Mouse (Mus musculus): Measurements from ENCODE around the gene Aurkaip1. TPM values are rescaled to one million over a fixed set of nuclear protein-coding genes. Genes with fewer than 3 reads are reported as not detected.

The Aurkaip1 gene
- polyA plus RNA-seq, 1 experiment: 159 TPM

DNA sequence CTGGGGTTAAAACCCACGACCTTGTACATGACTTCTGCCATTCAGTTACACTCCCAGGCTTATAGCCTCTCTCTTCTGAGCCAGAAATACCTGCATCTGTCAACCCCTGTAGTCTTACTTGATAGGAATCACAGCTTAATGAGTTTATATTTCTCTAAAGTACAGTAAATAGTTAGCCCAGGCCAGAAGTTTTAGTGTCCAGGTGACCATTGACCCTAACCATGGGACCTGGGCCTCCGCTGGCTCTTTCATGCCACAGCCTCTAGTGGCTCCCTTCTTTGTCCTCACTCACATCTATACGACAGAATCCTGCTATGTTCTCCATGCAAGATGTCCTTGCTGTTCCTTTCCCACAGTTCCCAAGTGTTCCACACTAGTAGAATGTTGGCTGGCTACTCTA is 23.2 kb upstream of the Aurkaip1 start:
- H3K27ac ChIP-seq (ENCODE audit: insufficient read depth, low read length): no peak overlapping the region
- H3K4me1 ChIP-seq (ENCODE audit: control insufficient read depth, insufficient read depth, low read length): peaks cover 9% of the 10 kb centered on the region
- H3K27me3 ChIP-seq (ENCODE audit: control insufficient read depth, insufficient read depth, low read length): no peaks in the 10 kb centered on the region
- no peak for DNase-seq
- no peak overlapping the region for H3K4me3 ChIP-seq (replicated peaks; ENCODE audit: insufficient read depth, low read depth, low read length)
- WGBS: 90% methylated on average over 3 of the region's 3 CpGs
- no peak for TF ChIP-seq CTCF (IDR thresholded peaks at IDR 0.05; ENCODE audit: borderline replicate concordance, insufficient read depth, low read depth, low read length)
- no peak for TF ChIP-seq POLR2A (IDR thresholded peaks at IDR 0.05; ENCODE audit: borderline replicate concordance, insufficient read depth, low read length)

DNA sequence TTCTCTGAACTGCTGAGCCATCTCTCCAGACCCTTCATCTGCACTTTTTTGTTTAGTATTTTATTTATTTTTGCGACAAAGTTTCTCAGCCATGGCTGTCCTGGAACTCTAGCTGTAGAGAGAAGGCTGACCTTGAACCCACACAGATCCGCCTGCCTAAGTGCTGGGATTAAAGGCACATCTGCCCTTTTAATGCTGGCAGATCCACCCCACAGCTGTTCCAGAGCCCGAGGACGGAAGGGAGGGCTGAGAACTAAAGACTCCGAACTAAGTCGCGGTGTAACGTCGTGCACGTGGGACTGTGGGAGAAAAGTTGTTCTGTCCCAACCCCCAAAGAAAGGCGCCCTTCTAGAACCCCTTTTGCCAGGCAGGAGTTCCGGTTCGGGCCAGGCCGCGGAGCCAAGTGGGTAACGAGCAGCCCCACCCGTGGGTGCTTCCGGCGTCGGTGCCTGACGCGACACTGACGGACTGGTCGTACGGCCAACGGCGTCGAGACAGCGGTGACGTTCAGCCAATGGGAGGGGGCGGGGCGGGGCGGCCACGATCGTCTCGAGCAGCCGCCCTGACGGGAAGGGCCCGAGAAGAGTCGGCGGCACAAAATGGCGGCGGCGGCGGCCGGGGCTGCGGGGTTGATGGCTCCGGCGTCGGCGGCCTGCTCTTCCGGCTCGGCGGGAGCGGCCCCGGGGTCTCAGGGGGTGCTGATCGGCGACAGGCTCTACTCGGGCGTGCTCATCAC is 19.0 kb upstream of the Aurkaip1 start, which contains the start of gene Ccnl2:
Ccnl2 (plus strand) TSS at position 561 of the 736 bp plus-strand sequence.
- H3K4me3 ChIP-seq (replicated peaks; ENCODE audit: insufficient read depth, low read depth, low read length): peak within 1 kb of the TSS; percentile 98
- TF ChIP-seq CTCF (IDR thresholded peaks at IDR 0.05; ENCODE audit: borderline replicate concordance, insufficient read depth, low read depth, low read length) (no peak), POLR2A (IDR thresholded peaks at IDR 0.05; ENCODE audit: borderline replicate concordance, insufficient read depth, low read length) (peak; percentile 57; the same call in 1 of the 2 replicates)
- peak within 1 kb of the TSS; percentile 85 for H3K27ac ChIP-seq (ENCODE audit: insufficient read depth, low read length)
- under 1% methylated on average over 55 of the region's 60 CpGs for WGBS
- peaks cover 8% of the 10 kb centered on the region; the same call in 1 of the 2 replicates for H3K4me1 ChIP-seq (ENCODE audit: control insufficient read depth, insufficient read depth, low read length)
- H3K27me3 ChIP-seq (ENCODE audit: control insufficient read depth, insufficient read depth, low read length): no peaks in the 10 kb centered on the region
- DNase-seq: peak; percentile 92 to 95

DNA sequence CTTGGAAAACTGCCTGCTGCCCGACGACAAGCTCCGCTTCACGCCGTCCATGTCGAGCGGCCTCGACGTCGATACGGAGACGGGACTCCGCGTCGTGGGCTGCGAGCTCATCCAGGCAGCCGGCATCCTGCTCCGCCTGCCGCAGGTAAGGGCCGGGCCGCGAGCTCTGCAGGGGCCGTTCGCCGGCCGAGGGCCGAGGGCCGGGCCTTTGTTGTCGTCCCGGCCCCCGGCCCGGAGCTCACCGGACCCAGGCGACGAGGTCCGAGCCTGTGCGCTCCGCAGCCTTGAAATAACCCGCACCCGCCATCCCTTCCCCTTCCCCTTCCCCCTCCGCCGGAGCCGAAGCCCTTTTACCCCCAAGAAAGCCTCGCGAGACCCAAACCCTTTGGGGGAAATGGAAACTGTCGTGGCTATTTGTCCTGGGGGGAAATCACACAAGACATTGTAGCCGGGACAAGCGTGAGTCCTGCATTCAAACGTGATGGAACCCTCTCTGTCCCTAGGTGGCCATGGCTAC is 18.3 kb upstream of the Aurkaip1 start:
- WGBS: under 1% methylated on average over 49 of the region's 49 CpGs
- no peak for DNase-seq

DNA sequence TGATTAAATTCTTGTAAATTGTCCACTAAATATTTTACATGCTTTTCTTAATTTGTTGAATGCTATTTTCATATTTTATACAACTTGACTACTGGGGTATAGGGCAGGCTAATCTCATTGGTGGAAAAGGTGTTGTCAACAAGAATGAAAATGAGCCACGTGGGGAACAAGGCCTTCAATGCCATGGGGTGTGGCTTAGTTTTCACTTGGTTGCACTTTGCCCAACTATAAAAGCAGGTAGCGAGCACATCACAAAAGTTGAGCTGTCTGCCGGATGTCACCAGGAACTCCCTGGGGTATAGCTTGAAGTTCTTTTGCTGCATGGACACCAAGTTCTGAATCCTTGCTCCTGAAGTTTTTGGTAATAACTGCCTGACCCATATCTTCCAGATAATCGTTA is 13.5 kb upstream of the Aurkaip1 start:
- 64% methylated on average over 4 of the region's 4 CpGs for WGBS
- Histone ChIP-seq H3K27ac (ENCODE audit: insufficient read depth, low read length) (no peak overlapping the region), H3K4me1 (ENCODE audit: control insufficient read depth, insufficient read depth, low read length) (peaks cover 6% of the 10 kb centered on the region; the same call in 1 of the 2 replicates), H3K27me3 (ENCODE audit: control insufficient read depth, insufficient read depth, low read length) (no peaks in the 10 kb centered on the region), H3K4me3 (replicated peaks; ENCODE audit: insufficient read depth, low read depth, low read length) (no peak overlapping the region)
- DNase-seq: no peak
- TF ChIP-seq CTCF (IDR thresholded peaks at IDR 0.05; ENCODE audit: borderline replicate concordance, insufficient read depth, low read depth, low read length) (no peak), POLR2A (IDR thresholded peaks at IDR 0.05; ENCODE audit: borderline replicate concordance, insufficient read depth, low read length) (no peak)

More for the DNA sequence above, 18.3 kb upstream of the Aurkaip1 start:
- peak overlapping the region; percentile 75 for H3K27ac ChIP-seq (ENCODE audit: insufficient read depth, low read length)
- peak overlapping the region; percentile 65 for H3K4me3 ChIP-seq (replicated peaks; ENCODE audit: insufficient read depth, low read depth, low read length)
- no peaks in the 10 kb centered on the region for H3K27me3 ChIP-seq (ENCODE audit: control insufficient read depth, insufficient read depth, low read length)
- peaks cover 8% of the 10 kb centered on the region; the same call in 1 of the 2 replicates for H3K4me1 ChIP-seq (ENCODE audit: control insufficient read depth, insufficient read depth, low read length)
- TF ChIP-seq POLR2A (IDR thresholded peaks at IDR 0.05; ENCODE audit: borderline replicate concordance, insufficient read depth, low read length) (no peak), CTCF (IDR thresholded peaks at IDR 0.05; ENCODE audit: borderline replicate concordance, insufficient read depth, low read depth, low read length) (no peak)

DNA sequence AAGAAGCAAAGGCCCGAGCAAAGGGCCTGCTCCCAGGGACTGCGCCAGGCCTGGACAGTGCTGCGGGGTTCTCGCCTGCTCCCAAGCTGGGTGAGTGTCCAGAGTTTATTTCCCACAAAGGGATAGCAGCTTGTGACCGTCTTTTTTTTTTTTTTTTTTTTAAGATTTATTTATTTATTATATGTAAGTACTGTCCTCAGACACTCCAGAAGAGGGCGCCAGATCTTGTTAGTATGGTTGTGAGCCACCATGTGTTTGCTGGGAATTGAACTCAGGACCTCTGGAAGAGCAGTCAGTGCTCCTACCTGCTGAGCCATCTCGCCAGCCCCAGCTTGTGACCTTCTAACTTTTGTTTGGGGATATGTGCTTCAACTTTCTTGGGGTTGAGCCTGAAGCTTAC is 10.0 kb upstream of the Aurkaip1 start:
- no peak for TF ChIP-seq CTCF (IDR thresholded peaks at IDR 0.05; ENCODE audit: borderline replicate concordance, insufficient read depth, low read depth, low read length)
- TF ChIP-seq POLR2A (IDR thresholded peaks at IDR 0.05; ENCODE audit: borderline replicate concordance, insufficient read depth, low read length): no peak
- no peaks in the 10 kb centered on the region for H3K27me3 ChIP-seq (ENCODE audit: control insufficient read depth, insufficient read depth, low read length)
- no peak for DNase-seq
- H3K4me3 ChIP-seq (replicated peaks; ENCODE audit: insufficient read depth, low read depth, low read length): no peak overlapping the region
- H3K4me1 ChIP-seq (ENCODE audit: control insufficient read depth, insufficient read depth, low read length): no peaks in the 10 kb centered on the region
- whole genome bisulfite sequencing: 65% methylated on average over 7 of the region's 7 CpGs
- no peak overlapping the region for H3K27ac ChIP-seq (ENCODE audit: insufficient read depth, low read length)

DNA sequence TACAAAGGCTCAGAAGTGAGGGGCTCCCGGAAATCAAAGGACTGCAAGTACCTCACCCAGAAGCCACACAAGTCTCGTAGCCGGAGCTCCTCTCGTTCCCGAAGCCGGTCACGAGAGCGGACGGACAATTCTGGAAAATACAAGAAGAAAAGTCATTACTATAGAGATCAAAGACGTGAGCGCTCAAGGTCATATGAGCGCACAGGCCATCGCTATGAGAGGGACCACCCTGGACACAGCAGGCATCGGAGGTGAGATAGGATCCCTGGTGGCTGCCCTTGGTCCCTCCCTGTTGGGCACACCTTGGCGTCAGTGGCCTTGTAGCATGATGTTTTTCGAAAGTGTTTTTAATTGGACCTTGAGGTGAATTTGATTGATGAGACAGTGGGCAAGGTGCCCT is 7.6 kb upstream of the Aurkaip1 start:
- TF ChIP-seq CTCF (IDR thresholded peaks at IDR 0.05; ENCODE audit: borderline replicate concordance, insufficient read depth, low read depth, low read length): no peak
- no peak for TF ChIP-seq POLR2A (IDR thresholded peaks at IDR 0.05; ENCODE audit: borderline replicate concordance, insufficient read depth, low read length)
- H3K27ac ChIP-seq (ENCODE audit: insufficient read depth, low read length): no peak overlapping the region
- no peaks in the 10 kb centered on the region for H3K27me3 ChIP-seq (ENCODE audit: control insufficient read depth, insufficient read depth, low read length)
- H3K4me1 ChIP-seq (ENCODE audit: control insufficient read depth, insufficient read depth, low read length): no peaks in the 10 kb centered on the region
- no peak for DNase-seq
- H3K4me3 ChIP-seq (replicated peaks; ENCODE audit: insufficient read depth, low read depth, low read length): no peak overlapping the region
- 95% methylated on average over 16 of the region's 16 CpGs for WGBS

DNA sequence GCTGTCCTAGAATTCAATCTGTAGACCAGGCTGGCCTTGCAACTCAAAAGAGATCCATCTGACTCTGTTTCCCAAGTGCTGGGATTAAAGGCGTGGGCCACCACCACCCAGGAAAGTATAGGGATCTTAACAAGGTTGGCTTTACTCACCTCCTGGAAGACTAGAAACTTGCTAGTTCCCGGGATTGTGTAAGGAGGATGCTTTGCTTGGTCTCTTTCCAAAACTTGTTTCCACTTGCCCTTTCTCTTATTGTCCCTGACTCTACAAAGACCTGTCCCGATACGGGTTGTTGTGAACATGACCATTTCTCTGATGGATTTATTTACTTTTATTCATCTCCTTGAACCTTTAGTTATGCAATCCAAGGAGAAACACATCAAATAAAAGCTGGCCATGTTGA is 1.2 kb upstream of the Aurkaip1 start:
- no peak for TF ChIP-seq POLR2A (IDR thresholded peaks at IDR 0.05; ENCODE audit: borderline replicate concordance, insufficient read depth, low read length)
- TF ChIP-seq CTCF (IDR thresholded peaks at IDR 0.05; ENCODE audit: borderline replicate concordance, insufficient read depth, low read depth, low read length): no peak
- no peak overlapping the region for H3K27ac ChIP-seq (ENCODE audit: insufficient read depth, low read length)
- WGBS: 92% methylated on average over 4 of the region's 4 CpGs
- no peak overlapping the region for H3K4me3 ChIP-seq (replicated peaks; ENCODE audit: insufficient read depth, low read depth, low read length)
- H3K4me1 ChIP-seq (ENCODE audit: control insufficient read depth, insufficient read depth, low read length): peaks cover 8% of the 10 kb centered on the region
- no peaks in the 10 kb centered on the region for H3K27me3 ChIP-seq (ENCODE audit: control insufficient read depth, insufficient read depth, low read length)
- no peak for DNase-seq

DNA sequence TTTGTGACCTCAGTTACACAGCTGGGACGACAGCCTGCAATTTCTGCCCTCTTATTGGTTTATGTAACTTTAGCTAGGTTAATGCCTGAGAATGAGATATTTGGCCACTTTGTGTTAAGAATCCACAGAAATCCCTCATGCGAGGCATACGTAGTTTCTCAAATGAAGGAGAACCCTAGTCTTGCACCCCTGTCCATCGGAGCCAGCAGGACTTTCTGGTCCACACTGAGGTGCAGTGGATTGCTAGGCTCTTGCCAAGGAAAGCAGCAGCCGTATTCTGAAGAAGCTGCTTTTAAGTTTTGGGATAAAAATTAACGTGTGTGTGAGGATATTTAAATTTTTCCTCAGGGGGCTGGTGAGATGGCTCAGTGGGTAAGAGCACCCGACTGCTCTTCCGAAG is 476 bp upstream of the Aurkaip1 start:
- DNase-seq: no peak
- Histone ChIP-seq H3K27ac (ENCODE audit: insufficient read depth, low read length) (no peak overlapping the region), H3K4me1 (ENCODE audit: control insufficient read depth, insufficient read depth, low read length) (peaks cover 8% of the 10 kb centered on the region), H3K27me3 (ENCODE audit: control insufficient read depth, insufficient read depth, low read length) (no peaks in the 10 kb centered on the region), H3K4me3 (replicated peaks; ENCODE audit: insufficient read depth, low read depth, low read length) (peak overlapping the region; percentile 14)
- TF ChIP-seq CTCF (IDR thresholded peaks at IDR 0.05; ENCODE audit: borderline replicate concordance, insufficient read depth, low read depth, low read length) (no peak), POLR2A (IDR thresholded peaks at IDR 0.05; ENCODE audit: borderline replicate concordance, insufficient read depth, low read length) (no peak)
- WGBS: 48% methylated on average over 8 of the region's 8 CpGs
